Mouse (Mus musculus) mesoderm, embryonic 11.5 days (tissue): Measurements from ENCODE around the gene Zfp810.
A peak's percentile ranks its signal among the peaks of the same experiment; 100 is the strongest.
"Not testable (repeated sequence)": the region's sequence is repeated elsewhere in the genome, so short reads cannot be mapped to it uniquely, and the experiment has no call there.

Experiments used
- DNase-seq: peaks from one replicate; pipeline ENCODE4 v3.0.0-alpha.2; 2012; ENCODE audit warnings: low read depth, low spot score

Zfp810 gene

GRCm38 (mm10) chr9:22307156-22307919 is at the start of gene Zfp810:
Zfp810 (minus strand) TSS chr9:22307648.
- DNase-seq, result peak; percentile 99

- no peak for DNase-seq
These were observed 48.5 kb upstream of the Zfp810 start for GRCm38 (mm10) chr9:22355919-22356318.

GRCm38 (mm10) chr9:22353901-22354300 is 46.5 kb upstream of the Zfp810 start:
- no peak for DNase-seq

- DNase-seq, result no peak
These were observed 46.0 kb upstream of the Zfp810 start for GRCm38 (mm10) chr9:22353465-22353864.

- DNase-seq, result no peak
These were observed 32.9 kb upstream of the Zfp810 start for GRCm38 (mm10) chr9:22340331-22340730.

- no peak for DNase-seq
These were observed 29.8 kb upstream of the Zfp810 start for GRCm38 (mm10) chr9:22337217-22337616.

GRCm38 (mm10) chr9:22327475-22328387 is 20.3 kb upstream of the Zfp810 start:
- DNase-seq, result peak; percentile 89

GRCm38 (mm10) chr9:22327099-22327474 is 19.6 kb upstream of the Zfp810 start:
- DNase-seq, result peak; percentile 2

GRCm38 (mm10) chr9:22324579-22324978 is 17.1 kb upstream of the Zfp810 start:
- DNase-seq, result no peak

GRCm38 (mm10) chr9:22322381-22323211 is 15.1 kb upstream of the Zfp810 start:
- no peak for DNase-seq

GRCm38 (mm10) chr9:22319109-22319508 is 11.7 kb upstream of the Zfp810 start:
- DNase-seq, result no peak

GRCm38 (mm10) chr9:22316047-22316446 is 8.6 kb upstream of the Zfp810 start:
- DNase-seq, result not testable (repeated sequence)

GRCm38 (mm10) chr9:22314066-22314465 is 6.6 kb upstream of the Zfp810 start:
- no peak for DNase-seq

GRCm38 (mm10) chr9:22313218-22313617 is 5.8 kb upstream of the Zfp810 start:
- no peak for DNase-seq

- no peak for DNase-seq
These were observed 2.2 kb upstream of the Zfp810 start for GRCm38 (mm10) chr9:22309651-22310050.

- DNase-seq, result not testable (repeated sequence)
These were observed 443 bp upstream of the Zfp810 start for GRCm38 (mm10) chr9:22307920-22308262.

GRCm38 (mm10) chr9:22306726-22307125 is 722 bp downstream of the Zfp810 start:
- DNase-seq, result peak; percentile 32

- DNase-seq, result no peak
These were observed 5.2 kb downstream of the Zfp810 start for GRCm38 (mm10) chr9:22302199-22302598.

- DNase-seq, result no peak
These were observed 28.7 kb downstream of the Zfp810 start for GRCm38 (mm10) chr9:22278733-22279132.

GRCm38 (mm10) chr9:22268886-22269285 is 38.6 kb downstream of the Zfp810 start:
- DNase-seq, result no peak

- DNase-seq, result no peak
These were observed 44.8 kb downstream of the Zfp810 start for GRCm38 (mm10) chr9:22262611-22263010.

- no peak for DNase-seq
These were observed 45.9 kb downstream of the Zfp810 start for GRCm38 (mm10) chr9:22261594-22261993.
